Mouse (Mus musculus) lung, postnatal 0 days (tissue): ENCODE results near the gene Ntrk2.

Source experiments
- CTCF ChIP-seq: IDR thresholded peaks from 2 replicates; pipeline ENCODE4 v1.5.1; 2016; ENCODE audit warnings: antibody characterized with exemption, mild to moderate bottlenecking
- EP300 ChIP-seq: IDR thresholded peaks from 2 replicates; pipeline ENCODE4 v1.6.1; 2016; ENCODE audit warnings: antibody characterized with exemption, mild to moderate bottlenecking, control low read depth

DNA sequence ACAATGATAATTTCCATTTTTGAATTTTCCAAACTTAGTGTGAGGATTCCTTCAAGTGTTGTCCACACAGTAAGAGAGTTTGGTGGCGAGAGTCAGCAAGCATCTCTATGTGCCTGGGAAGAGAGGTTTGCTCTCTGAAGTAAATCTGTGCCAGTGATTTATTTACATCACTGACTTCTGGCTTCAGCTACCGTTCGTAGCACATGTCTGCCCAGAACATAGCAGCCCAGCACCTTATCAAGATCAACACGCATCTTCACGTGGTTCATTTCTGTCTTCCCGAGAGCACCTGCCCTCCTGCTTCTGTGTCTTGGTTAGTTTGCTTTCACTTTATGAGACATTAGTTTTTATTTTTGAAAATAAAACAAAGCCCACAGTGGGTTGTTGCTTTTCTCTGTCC, 47.3 kb downstream of the Ntrk2 start:
- TF ChIP-seq CTCF: no peak
- no peak for TF ChIP-seq EP300
